Mouse (Mus musculus): ENCODE data around the gene Umod. TPM values are rescaled to one million over a fixed set of nuclear protein-coding genes. Genes with fewer than 3 reads are reported as not detected.

Umod gene
- 0.26 TPM for polyA plus RNA-seq (2014; fragmentation: Illumina TruSeq; extraction: RNeasy Lipid Tissue Mini Kit (QIAGEN cat#74804); ENCODE audit: low replicate concordance)

DNA sequence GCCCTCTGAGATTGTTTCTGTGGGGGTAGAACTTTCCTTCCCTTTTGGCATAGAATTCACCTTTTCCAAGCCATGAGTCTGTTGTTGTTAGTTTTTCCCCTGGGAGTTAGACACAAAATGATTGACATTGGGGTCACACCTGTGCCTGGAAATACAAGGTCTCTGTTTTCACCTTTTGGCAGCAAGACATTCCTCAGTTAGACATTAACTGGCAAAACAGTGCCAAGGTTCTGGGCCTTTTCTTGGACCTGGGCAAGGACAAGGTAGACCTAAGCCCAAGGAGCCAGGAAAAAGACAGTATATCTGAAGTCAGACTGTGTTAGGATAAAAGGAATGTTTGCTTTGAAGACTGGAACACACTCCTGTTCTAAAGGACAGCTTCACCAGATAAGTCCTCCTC, at the start of gene Umod:
Gene Umod (minus strand): TSS at position 27 of the 400 bp plus-strand sequence.

GRCm38 (mm10) chr7:119523389-119523788, 44.3 kb upstream of the Umod start, which contains the start of gene Pdilt:
Gene Pdilt, minus strand, starts transcription at chr7:119523489.

DNA sequence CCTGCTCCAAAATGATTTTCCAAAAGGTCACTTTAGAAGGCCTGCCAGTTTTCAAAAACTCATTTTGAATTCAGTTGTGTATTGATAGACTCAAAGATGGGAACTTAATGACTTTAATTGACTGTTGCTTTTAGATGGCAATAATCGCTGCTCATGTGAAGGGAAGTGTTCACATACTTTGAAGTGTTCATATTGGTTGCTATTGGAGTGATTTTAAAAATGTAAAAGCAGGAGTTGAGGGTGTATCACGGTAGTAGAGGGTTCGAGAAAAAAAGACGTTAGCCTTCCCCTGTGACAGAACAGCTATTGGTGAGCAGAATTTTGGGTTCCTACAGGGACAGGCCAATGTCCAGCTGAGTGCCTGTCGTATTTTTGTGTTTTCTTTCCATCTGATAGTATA, 40.1 kb upstream of the Umod start, which contains the start of gene Acsm5:
Gene Acsm5 (plus strand): TSS at position 301 of the 400 bp plus-strand sequence.

GRCm38 (mm10) chr7:119459185-119459584, 19.9 kb downstream of the Umod start, which contains the start of gene Gp2:
Gene Gp2, minus strand, starts transcription at chr7:119459285.

Other genes with a start within 250 kb of the Umod start
- 71.1 TPM for gene Gp2, start 20.0 kb downstream of the Umod start, polyA plus RNA-seq (2014; fragmentation: Illumina TruSeq; extraction: RNeasy Lipid Tissue Mini Kit (QIAGEN cat#74804); ENCODE audit: low replicate concordance)
- gene Acsm5, start 40.2 kb upstream of the Umod start, polyA plus RNA-seq (2014; fragmentation: Illumina TruSeq; extraction: RNeasy Lipid Tissue Mini Kit (QIAGEN cat#74804); ENCODE audit: low replicate concordance) = 7.5 TPM
- 0.19 TPM for gene Pdilt, start 44.2 kb upstream of the Umod start, polyA plus RNA-seq (2014; fragmentation: Illumina TruSeq; extraction: RNeasy Lipid Tissue Mini Kit (QIAGEN cat#74804); ENCODE audit: low replicate concordance)
- gene Acsm2, start 75.1 kb upstream of the Umod start, polyA plus RNA-seq (2014; fragmentation: Illumina TruSeq; extraction: RNeasy Lipid Tissue Mini Kit (QIAGEN cat#74804); ENCODE audit: low replicate concordance) = 0.11 TPM
- not detected for gene Acsm1, start 127.7 kb upstream of the Umod start, polyA plus RNA-seq (2014; fragmentation: Illumina TruSeq; extraction: RNeasy Lipid Tissue Mini Kit (QIAGEN cat#74804); ENCODE audit: low replicate concordance)
- not detected for gene Acsm4, start 210.7 kb upstream of the Umod start, polyA plus RNA-seq (2014; fragmentation: Illumina TruSeq; extraction: RNeasy Lipid Tissue Mini Kit (QIAGEN cat#74804); ENCODE audit: low replicate concordance)
- 32.3 TPM for gene Thumpd1, start 241.5 kb upstream of the Umod start, polyA plus RNA-seq (2014; fragmentation: Illumina TruSeq; extraction: RNeasy Lipid Tissue Mini Kit (QIAGEN cat#74804); ENCODE audit: low replicate concordance)

All from small intestine, adult 10 weeks (tissue).